In the genomic region with DNA sequence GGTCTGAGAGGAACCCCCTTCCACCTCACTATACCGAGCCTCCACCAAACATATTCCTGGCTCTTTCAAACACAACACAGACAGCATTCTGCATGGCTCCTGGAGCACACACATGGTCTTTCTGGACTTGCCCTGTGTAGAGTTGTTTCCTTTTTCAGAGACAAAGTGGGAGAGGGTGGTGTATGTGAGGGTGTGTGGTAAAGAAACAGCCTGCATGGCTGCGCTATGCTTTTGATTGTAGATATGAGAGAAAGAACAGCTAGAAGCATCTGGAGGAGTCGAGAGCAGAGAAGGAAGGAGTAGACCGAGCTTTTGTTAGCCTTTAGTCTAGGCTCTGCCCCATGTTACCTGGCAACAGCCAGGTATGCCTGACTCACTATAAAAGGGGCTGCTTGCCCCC, we compare ENCODE assay signal across 25 mouse cellular contexts. TPM values are rescaled to one million over a fixed set of nuclear protein-coding genes. Genes with fewer than 3 reads are reported as not detected.
DNase-seq lines count a peak whose midpoint lies in the region; ATAC-seq and TF ChIP-seq lines count a peak whose summit lies in the region.
"Had no signal": no experiment of that assay in that cellular context is flagged by ENCODE, and none has a peak within 500 bp of the region (broad histone marks: within the 10 kb centered on the region; RNA-seq: fewer than 3 reads in every experiment).

No protein-coding gene starts in this region.

- H3K4me3 ChIP-seq in forebrain, postnatal 0 days (ENCODE audit: low read depth, low read length), result no peak overlapping the region
- H3K4me3 ChIP-seq in forebrain, embryonic 11.5 days (ENCODE audit: low read depth, low read length), result no peak overlapping the region
- no peak overlapping the region for H3K4me3 ChIP-seq in hindbrain, embryonic 15.5 days
- no peak overlapping the region for H3K4me3 ChIP-seq in hindbrain, embryonic 11.5 days (ENCODE audit: low read depth, low read length)
- H3K4me3 ChIP-seq in midbrain, embryonic 13.5 days (replicated peaks), result no peak overlapping the region
- H3K4me3 ChIP-seq in midbrain, embryonic 14.5 days (replicated peaks; ENCODE audit: low read depth, low read length), result no peak overlapping the region
- H3K4me3 ChIP-seq: forebrain, embryonic 10.5 days; heart, embryonic 12.5 days; heart, embryonic 15.5 days; hindbrain, embryonic 13.5 days had no signal

- H3K27ac ChIP-seq in forebrain, postnatal 0 days (ENCODE audit: low read depth, low read length), result peak overlapping the region; percentile 54; the same call in 1 of the 2 replicates
- no peak overlapping the region for H3K27ac ChIP-seq in forebrain, embryonic 11.5 days (ENCODE audit: low read depth, low read length)
- H3K27ac ChIP-seq in hindbrain, embryonic 15.5 days (replicated peaks), result no peak overlapping the region
- H3K27ac ChIP-seq in hindbrain, embryonic 11.5 days (ENCODE audit: low read depth, low read length), result no peak overlapping the region
- no peak overlapping the region for H3K27ac ChIP-seq in midbrain, embryonic 13.5 days
- no peak overlapping the region for H3K27ac ChIP-seq in midbrain, embryonic 14.5 days (replicated peaks; ENCODE audit: low read depth, low read length)
- H3K27ac ChIP-seq: forebrain, embryonic 10.5 days; heart, embryonic 15.5 days; hindbrain, embryonic 13.5 days had no signal

- no peaks in the 10 kb centered on the region for H3K36me3 ChIP-seq in forebrain, postnatal 0 days (ENCODE audit: insufficient read depth)
- H3K36me3 ChIP-seq in forebrain, embryonic 11.5 days (ENCODE audit: control insufficient read depth, insufficient read depth, low read length), result no peaks in the 10 kb centered on the region
- H3K36me3 ChIP-seq in hindbrain, embryonic 15.5 days, result no peaks in the 10 kb centered on the region
- no peaks in the 10 kb centered on the region for H3K36me3 ChIP-seq in hindbrain, embryonic 11.5 days (ENCODE audit: control insufficient read depth, insufficient read depth, low read length)
- H3K36me3 ChIP-seq in midbrain, embryonic 13.5 days, result no peaks in the 10 kb centered on the region
- H3K36me3 ChIP-seq in midbrain, embryonic 14.5 days (ENCODE audit: control insufficient read depth, insufficient read depth, low read length), result no peaks in the 10 kb centered on the region
- H3K36me3 ChIP-seq: forebrain, embryonic 10.5 days; G1E; heart, embryonic 12.5 days; heart, embryonic 15.5 days; hindbrain, embryonic 13.5 days had no signal

- H3K27me3 ChIP-seq in forebrain, postnatal 0 days (ENCODE audit: insufficient read depth, low read length), result no peaks in the 10 kb centered on the region
- H3K27me3 ChIP-seq in forebrain, embryonic 11.5 days (ENCODE audit: control insufficient read depth, insufficient read depth, low read length), result no peaks in the 10 kb centered on the region
- no peaks in the 10 kb centered on the region for H3K27me3 ChIP-seq in hindbrain, embryonic 15.5 days
- H3K27me3 ChIP-seq in hindbrain, embryonic 11.5 days (ENCODE audit: control insufficient read depth, insufficient read depth, low read length), result no peaks in the 10 kb centered on the region
- H3K27me3 ChIP-seq in midbrain, embryonic 13.5 days, result no peaks in the 10 kb centered on the region
- H3K27me3 ChIP-seq in midbrain, embryonic 14.5 days (ENCODE audit: control insufficient read depth, insufficient read depth, low read length), result no peaks in the 10 kb centered on the region
- H3K27me3 ChIP-seq: heart, embryonic 15.5 days; hindbrain, embryonic 13.5 days had no signal

- ATAC-seq in forebrain, postnatal 0 days, result peak; percentile 65
- ATAC-seq in forebrain, embryonic 11.5 days (replicated peaks; ENCODE audit: low FRiP score), result no peak
- ATAC-seq in hindbrain, embryonic 15.5 days (ENCODE audit: low FRiP score, low read depth), result 0 out of 2 replicates have a peak, but pooled peaks have one; percentile 27
- ATAC-seq in hindbrain, embryonic 11.5 days (ENCODE audit: low FRiP score), result no peak
- ATAC-seq in midbrain, embryonic 13.5 days, result peak; percentile 28
- no peak for ATAC-seq in midbrain, embryonic 14.5 days (ENCODE audit: low FRiP score, low TSS enrichment)
- ATAC-seq in granulocyte monocyte progenitor cell, adult 5-6 weeks (replicated peaks; ENCODE audit: poor library complexity, severe bottlenecking), result no peak
- ATAC-seq: intestine, postnatal 0 days; Patski had no signal

- H3K9ac ChIP-seq in forebrain, postnatal 0 days, result no peak overlapping the region
- no peak overlapping the region for H3K9ac ChIP-seq in forebrain, embryonic 11.5 days (ENCODE audit: low read length)
- no peak overlapping the region for H3K9ac ChIP-seq in hindbrain, embryonic 15.5 days
- H3K9ac ChIP-seq in hindbrain, embryonic 11.5 days (ENCODE audit: low read depth, low read length), result no peak overlapping the region
- no peak overlapping the region for H3K9ac ChIP-seq in midbrain, embryonic 13.5 days (replicated peaks)
- H3K9ac ChIP-seq in midbrain, embryonic 14.5 days (replicated peaks; ENCODE audit: low read length), result no peak overlapping the region
- H3K9ac ChIP-seq: heart, embryonic 12.5 days; heart, embryonic 15.5 days; hindbrain, embryonic 13.5 days had no signal

- WGBS in forebrain, postnatal 0 days, result 50% methylated on average over 4 of the region's 4 CpGs
- WGBS in forebrain, embryonic 11.5 days, result 83% methylated on average over 4 of the region's 4 CpGs
- 60% methylated on average over 4 of the region's 4 CpGs for WGBS in hindbrain, embryonic 15.5 days
- 70% methylated on average over 4 of the region's 4 CpGs for WGBS in hindbrain, embryonic 11.5 days
- 50% methylated on average over 4 of the region's 4 CpGs for WGBS in midbrain, embryonic 13.5 days
- 51% methylated on average over 4 of the region's 4 CpGs for WGBS in midbrain, embryonic 14.5 days

- peak; percentile 25 for DNase-seq in forebrain, postnatal 0 days
- no peak for DNase-seq in forebrain, embryonic 11.5 days (ENCODE audit: low spot score)
- no peak for DNase-seq in hindbrain, embryonic 11.5 days (ENCODE audit: low spot score)
- DNase-seq in midbrain, embryonic 14.5 days, result no peak
- DNase-seq: adrenal gland, postnatal 10 days; adrenal gland, postnatal 36 days; B cell, adult 2 months; cerebellum, adult 18-20 months; cerebellum, adult 9-10 months; cerebellum, postnatal 14 days; gastrocnemius, postnatal 10 days; gastrocnemius, postnatal 36 days; heart, adult 18-20 months; heart, postnatal 10 days; heart, postnatal 4 days had no signal

- TF ChIP-seq CTCF in forebrain, postnatal 0 days (IDR thresholded peaks at IDR 0.05; ENCODE audit: low read depth), result no peak

- no peaks in the 10 kb centered on the region for H3K9me3 ChIP-seq in forebrain, postnatal 0 days (ENCODE audit: low read length)
- H3K9me3 ChIP-seq in forebrain, embryonic 11.5 days (ENCODE audit: control insufficient read depth, low read length), result no peaks in the 10 kb centered on the region
- H3K9me3 ChIP-seq in hindbrain, embryonic 15.5 days, result no peaks in the 10 kb centered on the region
- no peaks in the 10 kb centered on the region for H3K9me3 ChIP-seq in hindbrain, embryonic 11.5 days (ENCODE audit: control insufficient read depth, low read length)
- no peaks in the 10 kb centered on the region for H3K9me3 ChIP-seq in midbrain, embryonic 13.5 days
- no peaks in the 10 kb centered on the region for H3K9me3 ChIP-seq in midbrain, embryonic 14.5 days (ENCODE audit: control insufficient read depth, low read length)
- H3K9me3 ChIP-seq: forebrain, embryonic 10.5 days; G1E; heart, embryonic 12.5 days; heart, embryonic 15.5 days; hindbrain, embryonic 13.5 days had no signal

- H3K4me2 ChIP-seq in forebrain, postnatal 0 days (ENCODE audit: low read depth), result no peak overlapping the region
- no peak overlapping the region for H3K4me2 ChIP-seq in forebrain, embryonic 11.5 days (ENCODE audit: low read depth, low read length, severe bottlenecking)
- no peak overlapping the region for H3K4me2 ChIP-seq in hindbrain, embryonic 15.5 days
- H3K4me2 ChIP-seq in hindbrain, embryonic 11.5 days (replicated peaks; ENCODE audit: low read depth, low read length), result no peak overlapping the region
- no peak overlapping the region for H3K4me2 ChIP-seq in midbrain, embryonic 13.5 days (replicated peaks)
- no peak overlapping the region for H3K4me2 ChIP-seq in midbrain, embryonic 14.5 days (ENCODE audit: low read length)
- H3K4me2 ChIP-seq: heart, embryonic 12.5 days; heart, embryonic 15.5 days; hindbrain, embryonic 13.5 days had no signal

- H3K4me1 ChIP-seq in forebrain, postnatal 0 days (ENCODE audit: insufficient read depth), result no peaks in the 10 kb centered on the region
- H3K4me1 ChIP-seq in forebrain, embryonic 11.5 days (replicated peaks; ENCODE audit: control insufficient read depth, insufficient read depth, low read length), result no peaks in the 10 kb centered on the region
- H3K4me1 ChIP-seq in hindbrain, embryonic 15.5 days (replicated peaks), result no peaks in the 10 kb centered on the region
- no peaks in the 10 kb centered on the region for H3K4me1 ChIP-seq in hindbrain, embryonic 11.5 days (replicated peaks; ENCODE audit: control insufficient read depth, insufficient read depth, low read length)
- H3K4me1 ChIP-seq in midbrain, embryonic 13.5 days (replicated peaks), result no peaks in the 10 kb centered on the region; the same call in 1 of the 2 replicates
- no peaks in the 10 kb centered on the region for H3K4me1 ChIP-seq in midbrain, embryonic 14.5 days (ENCODE audit: control insufficient read depth, insufficient read depth, low read length)
- H3K4me1 ChIP-seq: hindbrain, embryonic 13.5 days had no signal

RNA-seq across cellular contexts. Expression of a gene that starts 10.5 kb away (rescaled TPM):
- total RNA-seq in forebrain, postnatal 0 days (2014; rRNA removed), result 1.3 TPM in 1 of 2 replicates, not detected in the other
- 0.70 and 0.79 TPM in 2 replicates for polyA plus RNA-seq in forebrain, postnatal 0 days (2015; fragmentation: Nextera tagmentation; extraction: Ambion mirVana)
- polyA plus RNA-seq in forebrain, embryonic 11.5 days (2014; fragmentation: Nextera tagmentation; extraction: Ambion mirVana), result 0.25 and 0.48 TPM in 2 replicates
- polyA plus RNA-seq in hindbrain, embryonic 15.5 days (2015; fragmentation: Nextera tagmentation; extraction: Ambion mirVana), result 0.74 and 0.75 TPM in 2 replicates
- 0.27 TPM in 1 of 2 replicates, not detected in the other for polyA plus RNA-seq in hindbrain, embryonic 11.5 days (2014; fragmentation: Nextera tagmentation; extraction: Ambion mirVana)
- polyA plus RNA-seq in midbrain, embryonic 13.5 days (2015; fragmentation: Nextera tagmentation; extraction: Ambion mirVana), result 0.15 TPM in 1 of 2 replicates, not detected in the other
- 0.22 and 0.45 TPM in 2 replicates for polyA plus RNA-seq in midbrain, embryonic 14.5 days (2014; fragmentation: Nextera tagmentation; extraction: Ambion mirVana)
- not detected in 2 replicates for total RNA-seq in granulocyte monocyte progenitor cell, adult 5-6 weeks (2014; fragmentation: Nextera tagmentation)
- 0.88 and 2.9 TPM in 2 replicates for total RNA-seq in granulocyte monocyte progenitor cell, adult 5-6 weeks (2017)
- total RNA-seq: heart, adult 18-20 months; heart, postnatal 10 days; heart, postnatal 4 days had no signal
- polyA plus RNA-seq: G1E had no signal

Comparison
In these comparisons a context has a peak if more than half of its experiments do, and no peak if none do; other contexts are left out.
1. ATAC-seq: peak in forebrain, postnatal 0 days (single experiment), hindbrain, embryonic 15.5 days (single experiment) and midbrain, embryonic 13.5 days (single experiment); none in forebrain, embryonic 11.5 days (single experiment), hindbrain, embryonic 11.5 days (single experiment), midbrain, embryonic 14.5 days (single experiment) and granulocyte monocyte progenitor cell, adult 5-6 weeks (single experiment).